Mouse (Mus musculus) liver, embryonic 14.5 days (tissue): ENCODE measurements around the gene Siva1. TPM values are rescaled to one million over a fixed set of nuclear protein-coding genes. Genes with fewer than 3 reads are reported as not detected.

Experiments used
- ATAC-seq: fragments of 200-750 bp; cut with Nextera tagmentation; 2 replicates; pipeline ENCODE4 v1.8.0; 2017; ENCODE audit warnings: moderate number of reproducible peaks, mild to moderate bottlenecking, moderate library complexity; ENCODE audit not compliant: insufficient read depth
- DNase-seq, 3 experiments: peaks; one replicate each; pipeline ENCODE4 v3.0.0-alpha.2; 2012 to 2013; ENCODE audit warnings: low read depth in 3 of 3, low spot score in 3 of 3
- H3K27ac ChIP-seq: fragments of 300-500 bp; sonication (generic); 2 replicates; pipeline ENCODE4 v1.5.1; 2014; ENCODE audit warnings: moderate library complexity, mild to moderate bottlenecking, control low read depth, inconsistent platforms
- H3K27me3 ChIP-seq: fragments of 300-500 bp; sonication (generic); 2 replicates; pipeline ENCODE4 v1.6.1; 2014; ENCODE audit warnings: mild to moderate bottlenecking, low read length, moderate library complexity; ENCODE audit not compliant: control insufficient read depth, insufficient read depth
- H3K36me3 ChIP-seq: fragments of 300-500 bp; sonication (generic); replicated peaks from 2 replicates; pipeline ENCODE4 v1.6.1; 2014; ENCODE audit warnings: low read depth; ENCODE audit not compliant: control insufficient read depth, insufficient read depth
- H3K4me1 ChIP-seq, 2 experiments: fragments of 200-500 bp in 1 of 2; fragments of 300-500 bp in 1 of 2; sonication (generic) in 1 of 2; replicated peaks; 2 replicates each; pipeline ENCODE4 v1.6.1; 2012 to 2014; ENCODE audit warnings: antibody characterized with exemption in 1 of 2, inconsistent platforms in 1 of 2, low read length in 1 of 2; ENCODE audit not compliant: control insufficient read depth in 2 of 2, insufficient read depth in 2 of 2
- H3K4me2 ChIP-seq: fragments of 300-500 bp; sonication (generic); 2 replicates; pipeline ENCODE4 v1.6.1; 2014; ENCODE audit warnings: low read depth, mild to moderate bottlenecking, control low read depth, moderate library complexity
- H3K4me3 ChIP-seq, 2 experiments: fragments of 200-500 bp in 1 of 2; fragments of 300-500 bp in 1 of 2; sonication (generic) in 1 of 2; 2 replicates each; pipeline ENCODE4 v1.5.1; 2012 to 2014; ENCODE audit warnings: low read depth in 2 of 2, low read length in 2 of 2, mild to moderate bottlenecking in 2 of 2, control low read depth in 1 of 2, inconsistent platforms in 1 of 2, moderate library complexity in 1 of 2; ENCODE audit not compliant: insufficient read depth in 1 of 2
- H3K9ac ChIP-seq: fragments of 300-500 bp; sonication (generic); replicated peaks from 2 replicates; pipeline ENCODE4 v1.6.1; 2014; ENCODE audit warnings: mild to moderate bottlenecking, control low read depth, moderate library complexity
- H3K9me3 ChIP-seq: fragments of 300-500 bp; sonication (generic); 2 replicates; pipeline ENCODE4 v1.6.1; 2016; ENCODE audit warnings: low read length, mixed read lengths; ENCODE audit not compliant: control insufficient read depth
- CTCF ChIP-seq: IDR thresholded peaks from 2 replicates; pipeline ENCODE4 v1.5.1; 2016; ENCODE audit warnings: antibody characterized with exemption, low read depth, control low read depth
- EP300 ChIP-seq: IDR thresholded peaks from 2 replicates; pipeline ENCODE4 v1.6.1; 2016; ENCODE audit warnings: antibody characterized with exemption, low read depth
- WGBS: fragments of 180-500 bp; shearing (Covaris S2); extraction: QIAGEN DNeasy Blood & Tissue Kit; methylation state at CpG from one replicate; pipeline ENCODE4 v1.1.7; 2014; ENCODE audit not compliant: insufficient replicate concordance; 5-methylcytosine and 5-hydroxymethylcytosine counted together
- polyA plus RNA-seq, 2 experiments: library from polyadenylated mRNA; depleted of rRNA in 1 of 2; stranded (reverse) in 1 of 2; unstranded in 1 of 2; fragments of >200 nt; fragmentation: Nextera tagmentation in 1 of 2; extraction: Ambion mirVana in 1 of 2; gene quantifications; 2 replicates each; pipeline versions ENCODE4 v1.2.1 to v1.2.3; 2012 to 2014

Siva1 gene
- polyA plus RNA-seq, 2 experiments = 70.6 to 157 TPM

- Histone ChIP-seq H3K4me3 (no peak overlapping the region), H3K27me3 (no peaks in the 10 kb centered on the region; the same call in none of the 2 replicates), H3K9ac (no peak overlapping the region), H3K27ac (no peak overlapping the region), H3K9me3 (no peaks in the 10 kb centered on the region), H3K4me2 (no peak overlapping the region), H3K36me3 (no peaks in the 10 kb centered on the region), H3K4me1 (peaks cover 3 to 9% of the 10 kb centered on the region in 2 experiments; a peak in 2 of 4 replicates)
- WGBS = 5% methylated on average over 8 of the region's 8 CpGs
- ATAC-seq (peak; percentile 38; the same call in 1 of the 2 replicates), DNase-seq (peak in 2 of 3 experiments; percentile 45 to 53)
- TF ChIP-seq CTCF = peak; percentile 87
- no peak for TF ChIP-seq EP300
These were observed 26.5 kb upstream of the Siva1 start for GRCm38 (mm10) chr12:112617898-112618380.

GRCm38 (mm10) chr12:112618981-112619685 lies 25.3 kb upstream of the Siva1 start:
- ATAC-seq = no peak; the same call in 1 of the 2 replicates
- H3K27ac ChIP-seq = no peak overlapping the region
- H3K4me2 ChIP-seq = peak overlapping the region; percentile 75
- no peaks in the 10 kb centered on the region; the same call in none of the 2 replicates for H3K27me3 ChIP-seq
- H3K4me1 ChIP-seq = peaks cover 5 to 14% of the 10 kb centered on the region in 2 experiments; a peak in 2 of 4 replicates
- no peaks in the 10 kb centered on the region for H3K9me3 ChIP-seq
- no peak for DNase-seq
- peak overlapping the region; percentile 36 to 53; a peak in 3 of 4 replicates for H3K4me3 ChIP-seq
- H3K36me3 ChIP-seq = no peaks in the 10 kb centered on the region
- TF ChIP-seq EP300 (no peak), CTCF (no peak)
- H3K9ac ChIP-seq = no peak overlapping the region; the same call in 1 of the 2 replicates
- WGBS = 10% methylated on average over 13 of the region's 13 CpGs

- TF ChIP-seq EP300 (no peak), CTCF (no peak)
- Histone ChIP-seq H3K4me1 (peaks cover 5 to 14% of the 10 kb centered on the region in 2 experiments; a peak in 2 of 4 replicates), H3K27ac (no peak within 1 kb of the TSS), H3K9ac (peak within 1 kb of the TSS; percentile 37), H3K9me3 (no peaks in the 10 kb centered on the region), H3K4me2 (peak within 1 kb of the TSS; percentile 75), H3K36me3 (no peaks in the 10 kb centered on the region), H3K27me3 (no peaks in the 10 kb centered on the region; the same call in none of the 2 replicates), H3K4me3 (peak within 1 kb of the TSS; percentile 36 to 53)
- DNase-seq (no peak), ATAC-seq (peak; percentile 53)
- WGBS = under 1% methylated on average over 55 of the region's 56 CpGs
These were observed 24.7 kb upstream of the Siva1 start, which contains the start of gene Adssl1 for GRCm38 (mm10) chr12:112619686-112620353. Adssl1 (plus strand) TSS chr12:112620045.

- TF ChIP-seq CTCF = no peak
- WGBS = 10% methylated on average over 16 of the region's 16 CpGs
- ATAC-seq (no peak), DNase-seq (no peak)
- peaks cover 5 to 14% of the 10 kb centered on the region in 2 experiments; a peak in 2 of 4 replicates for H3K4me1 ChIP-seq
- peak overlapping the region; percentile 75 for H3K4me2 ChIP-seq
- H3K9me3 ChIP-seq = no peaks in the 10 kb centered on the region
- no peak overlapping the region for H3K27ac ChIP-seq
- peak overlapping the region; percentile 28 to 53 for H3K4me3 ChIP-seq
- no peaks in the 10 kb centered on the region; the same call in none of the 2 replicates for H3K27me3 ChIP-seq
- peak overlapping the region; percentile 37 for H3K9ac ChIP-seq
- H3K36me3 ChIP-seq = no peaks in the 10 kb centered on the region
These were observed 24.0 kb upstream of the Siva1 start for GRCm38 (mm10) chr12:112620354-112621061.
